Mouse (Mus musculus) brain, embryonic 14.5 days (tissue): ENCODE measurements around the gene Gja3. TPM values are rescaled to one million over a fixed set of nuclear protein-coding genes. Genes with fewer than 3 reads are reported as not detected.

ENCODE experiments used
- DNase-seq: peaks from one replicate; pipeline ENCODE4 v3.0.0-alpha.2; 2011; ENCODE audit warnings: low read depth
- CTCF ChIP-seq: fragments of 200-500 bp; IDR thresholded peaks from 2 replicates; pipeline ENCODE4 v1.5.1; 2012; ENCODE audit warnings: inconsistent platforms, mild to moderate bottlenecking, moderate library complexity, borderline replicate concordance; ENCODE audit not compliant: insufficient read depth, insufficient read length; ENCODE audit errors: extremely low read depth
- POLR2A ChIP-seq: fragments of 200-500 bp; IDR thresholded peaks from 2 replicates; pipeline ENCODE4 v1.6.1; 2012; ENCODE audit warnings: mild to moderate bottlenecking, inconsistent platforms, borderline replicate concordance; ENCODE audit not compliant: poor library complexity, insufficient read depth, insufficient read length, severe bottlenecking; ENCODE audit errors: extremely low read depth
- polyA plus RNA-seq: library from polyadenylated mRNA; depleted of rRNA; stranded (reverse); fragments of >200 nt; gene quantifications from 2 replicates; pipeline ENCODE4 v1.2.3, GENCODE M21; 2012

Gene Gja3
- polyA plus RNA-seq, 1 experiment: 0.14 TPM

DNA sequence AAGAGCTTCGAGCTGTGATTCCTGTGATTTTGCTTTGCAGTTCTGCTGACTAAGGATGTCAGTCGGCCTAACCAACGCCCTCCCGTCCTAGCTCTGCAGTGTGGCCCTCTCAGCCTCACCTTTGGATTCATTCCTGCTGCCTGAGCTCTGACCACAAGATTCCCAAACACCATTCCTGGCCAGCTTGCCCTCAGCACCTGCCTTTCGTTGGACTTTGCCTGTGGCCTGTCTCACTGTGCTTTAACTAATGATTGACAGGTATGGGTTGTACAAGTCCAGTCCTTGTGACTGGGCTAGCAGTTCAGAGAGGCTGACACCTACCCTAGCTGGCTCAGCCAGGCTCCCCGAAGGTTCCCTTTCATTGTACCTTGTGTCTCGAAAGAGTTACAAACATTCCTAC is 31.2 kb upstream of the Gja3 start:
- DNase-seq: no peak
- TF ChIP-seq POLR2A (no peak), CTCF (no peak)

DNA sequence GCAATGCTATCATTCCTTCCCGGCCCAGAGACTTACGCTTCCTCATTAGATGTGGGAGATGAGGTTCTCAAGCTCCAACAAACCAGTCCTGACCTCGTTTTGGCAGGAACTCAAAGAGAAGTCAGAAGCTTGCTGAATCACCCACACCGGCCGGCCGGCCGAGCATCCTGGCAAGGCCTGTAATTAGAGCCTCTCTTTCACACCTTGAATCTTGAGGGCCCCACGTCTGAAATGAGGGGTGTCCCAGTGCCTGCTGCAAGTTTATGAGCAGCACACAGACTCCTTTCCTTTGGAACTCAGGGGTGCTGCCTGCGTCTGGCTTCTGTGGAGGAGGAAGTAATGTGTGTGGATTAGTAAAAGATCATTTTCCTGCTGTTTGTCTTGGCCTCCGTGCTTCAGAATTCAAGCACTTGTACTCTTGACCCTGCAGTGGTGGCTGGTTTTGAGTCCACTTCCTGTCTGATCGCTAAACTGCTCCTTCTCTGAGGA is 26.3 kb upstream of the Gja3 start:
- peak; percentile 5 for DNase-seq
- TF ChIP-seq POLR2A (no peak), CTCF (no peak)

DNA sequence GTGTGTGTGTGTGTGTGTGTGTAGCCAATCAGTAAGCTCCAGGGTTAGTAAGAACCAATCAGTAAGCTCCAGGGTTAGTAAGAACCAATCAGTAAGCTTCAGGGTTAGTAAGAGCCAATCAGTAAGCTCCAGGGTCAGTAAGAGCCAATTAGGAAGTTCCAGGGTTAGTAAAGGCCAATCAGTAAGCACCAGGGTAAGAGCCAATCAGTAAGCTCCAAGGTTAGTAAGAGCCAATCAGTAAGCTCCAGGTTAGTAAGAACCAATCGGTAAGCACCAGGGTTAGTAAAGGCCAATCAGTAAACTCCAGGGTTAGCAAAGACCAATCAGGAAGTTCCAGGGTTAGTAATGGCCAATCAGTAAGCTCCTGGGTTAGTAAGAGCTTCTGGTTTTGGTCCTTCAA is 25.0 kb upstream of the Gja3 start:
- no peak for DNase-seq

DNA sequence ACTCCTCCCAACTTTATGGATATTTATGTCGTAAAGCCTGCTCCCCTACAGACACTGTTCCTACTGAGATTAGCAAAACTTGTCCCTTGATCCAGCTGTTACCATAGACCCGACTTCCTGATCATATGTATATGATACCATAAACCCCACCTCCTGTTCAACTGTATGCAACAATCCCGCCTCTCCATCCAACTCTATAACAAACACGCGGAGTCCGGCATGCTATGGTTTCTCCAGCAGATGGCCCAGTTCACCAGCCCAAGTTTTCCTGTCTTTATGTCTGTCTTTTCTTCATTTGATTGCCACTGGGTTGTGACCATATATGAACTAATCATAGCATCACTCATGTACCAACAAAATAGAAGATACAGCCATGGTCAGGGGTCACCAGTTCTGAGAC is 17.6 kb upstream of the Gja3 start:
- DNase-seq: no peak
- no peak for TF ChIP-seq CTCF

More for the DNA sequence above, 25.0 kb upstream of the Gja3 start:
- TF ChIP-seq CTCF (no peak), POLR2A (no peak)

DNA sequence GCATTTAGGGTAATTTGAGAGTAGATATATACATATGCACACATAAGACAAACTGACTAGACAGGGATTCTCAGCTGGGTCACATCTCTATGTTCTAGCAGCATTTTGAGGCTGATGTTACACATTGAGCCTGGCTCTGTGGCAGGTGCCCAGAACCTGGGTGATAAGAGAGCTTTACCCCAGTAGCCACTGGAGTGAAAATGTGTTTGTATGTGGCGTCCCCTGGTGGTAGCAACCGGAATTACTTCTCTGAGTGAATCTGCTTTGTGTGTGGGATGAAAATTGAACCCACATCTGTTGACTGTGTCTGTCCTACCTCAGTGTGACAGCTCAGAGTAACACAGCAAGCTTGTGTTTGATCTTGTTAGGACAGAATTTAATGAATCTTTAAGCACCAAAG is 12.0 kb upstream of the Gja3 start:
- DNase-seq: peak; percentile 18
- TF ChIP-seq CTCF: peak; percentile 63; the same call in 1 of the 2 replicates

DNA sequence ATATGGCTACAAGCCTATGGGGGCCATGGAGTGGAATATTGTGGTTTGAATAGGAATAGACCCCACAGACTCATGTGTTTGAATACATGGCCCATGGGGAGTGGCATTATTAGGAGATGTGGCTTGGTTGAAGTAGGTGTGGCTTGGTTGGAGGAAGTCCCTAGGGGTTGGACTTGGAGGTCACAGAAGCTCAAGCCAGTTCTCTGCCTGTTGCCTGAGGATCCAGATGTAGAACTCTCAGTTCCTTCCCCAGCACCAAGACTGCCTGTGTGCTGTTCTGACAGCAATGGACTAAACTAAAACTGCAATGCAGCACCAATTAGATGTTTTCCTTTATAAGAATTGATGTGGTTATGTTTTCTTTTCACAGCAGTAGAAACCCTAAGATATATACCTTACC is 8.2 kb upstream of the Gja3 start:
- no peak for TF ChIP-seq CTCF
- no peak for TF ChIP-seq POLR2A
- no peak for DNase-seq

DNA sequence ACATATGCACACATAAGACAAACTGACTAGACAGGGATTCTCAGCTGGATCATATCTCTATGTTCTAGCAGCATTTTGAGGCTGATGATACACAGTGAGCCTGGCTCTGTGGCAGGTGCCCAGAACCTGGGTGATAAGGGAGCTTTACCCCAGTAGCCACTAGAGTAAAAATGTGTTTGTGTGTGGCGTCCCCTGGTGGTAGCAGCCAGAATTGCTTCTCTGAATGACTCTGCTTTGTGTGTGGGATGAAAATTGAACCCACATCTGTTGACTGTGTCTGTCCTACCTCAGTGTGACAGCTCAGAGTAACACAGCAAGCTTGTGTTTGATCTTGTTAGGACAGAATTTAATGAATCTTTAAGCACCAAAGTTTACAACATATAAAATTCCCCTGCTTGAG is 2.2 kb upstream of the Gja3 start:
- TF ChIP-seq CTCF: peak; percentile 69; the same call in 1 of the 2 replicates

GRCm38 (mm10) chr14:57057204-57057562 is 717 bp downstream of the Gja3 start:
- no peak for DNase-seq
- TF ChIP-seq POLR2A (no peak), CTCF (no peak)

More for the DNA sequence above, 2.2 kb upstream of the Gja3 start:
- DNase-seq: peak; percentile 58

GRCm38 (mm10) chr14:57052713-57053112 is 5.2 kb downstream of the Gja3 start:
- no peak for TF ChIP-seq POLR2A
- no peak for TF ChIP-seq CTCF
- DNase-seq: no peak

DNA sequence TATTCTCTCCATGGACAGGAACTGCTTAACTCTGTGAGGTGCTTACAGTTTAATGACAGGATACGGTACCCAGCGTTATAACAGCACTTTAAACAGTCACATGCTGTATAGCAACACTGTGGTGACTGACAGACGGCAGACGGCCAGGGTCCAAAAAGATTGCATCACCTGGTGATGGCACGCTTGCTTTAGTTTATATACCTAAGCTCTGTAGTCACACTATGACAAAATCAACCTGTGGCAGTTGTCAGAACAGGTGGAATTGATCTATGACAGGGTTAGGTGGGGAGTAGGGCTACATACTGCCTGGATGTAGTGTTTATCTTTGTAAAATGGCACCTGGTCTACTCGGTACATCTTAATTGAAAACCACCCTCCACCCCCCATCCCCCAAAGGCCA is 14.0 kb downstream of the Gja3 start:
- TF ChIP-seq CTCF (no peak), POLR2A (no peak)
- no peak for DNase-seq

- TF ChIP-seq CTCF: no peak
- no peak for TF ChIP-seq POLR2A
- no peak for DNase-seq
These were observed 16.5 kb downstream of the Gja3 start for GRCm38 (mm10) chr14:57041439-57041838.

DNA sequence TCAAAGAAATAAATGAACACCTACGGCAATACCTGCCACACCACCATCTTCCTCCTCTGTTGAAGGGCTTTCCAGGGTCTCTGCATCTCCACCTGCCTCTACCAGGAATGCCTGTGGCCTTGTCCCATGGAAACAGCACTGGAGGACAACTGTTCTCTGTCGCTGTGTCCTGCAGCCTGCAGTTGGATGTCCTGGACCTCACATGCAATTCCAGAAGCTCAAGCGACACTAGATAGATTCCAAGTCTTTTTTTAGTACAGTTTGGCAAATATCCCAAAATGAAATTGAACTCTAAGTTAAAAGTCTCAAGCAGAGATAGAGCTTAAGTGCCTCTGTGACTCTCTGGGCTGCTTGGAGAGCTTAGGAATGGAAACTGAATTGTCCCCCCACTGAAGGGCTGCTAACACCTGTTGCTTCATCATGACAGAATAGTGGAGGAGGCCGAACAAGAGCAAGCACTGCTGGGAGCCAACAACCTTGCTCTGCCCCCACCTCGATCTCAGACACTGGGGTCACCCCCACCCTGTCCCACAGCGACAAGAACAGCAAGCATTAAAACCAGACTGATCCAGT is 22.9 kb downstream of the Gja3 start:
- DNase-seq: no peak
- TF ChIP-seq POLR2A (no peak), CTCF (no peak)

GRCm38 (mm10) chr14:57034135-57034534 is 23.8 kb downstream of the Gja3 start:
- DNase-seq: no peak
- no peak for TF ChIP-seq CTCF
